Mouse (Mus musculus) limb, embryonic 14.5 days (tissue): ENCODE results near the gene Zfp865. TPM values are rescaled to one million over a fixed set of nuclear protein-coding genes. Genes with fewer than 3 reads are reported as not detected.

ENCODE experiments used
- ATAC-seq: fragments of 200-750 bp; cut with Nextera tagmentation; 2 replicates; pipeline ENCODE4 v1.8.0; 2017; ENCODE audit warnings: low read depth, moderate number of reproducible peaks, moderate TSS enrichment; ENCODE audit not compliant: low FRiP score
- DNase-seq: peaks from one replicate; pipeline ENCODE4 v3.0.0-alpha.2; 2015; ENCODE audit warnings: low spot score
- H3K27ac ChIP-seq: fragments of 300-500 bp; sonication (generic); replicated peaks from 2 replicates; pipeline ENCODE4 v1.5.1; 2014; ENCODE audit warnings: low read depth, mild to moderate bottlenecking, low read length, moderate library complexity, mixed read lengths
- H3K27me3 ChIP-seq: fragments of 300-500 bp; sonication (generic); 2 replicates; pipeline ENCODE4 v1.6.1; 2014; ENCODE audit warnings: low read length, mixed read lengths; ENCODE audit not compliant: control insufficient read depth, insufficient read depth
- H3K36me3 ChIP-seq: fragments of 300-500 bp; sonication (generic); 2 replicates; pipeline ENCODE4 v1.6.1; 2014; ENCODE audit warnings: mild to moderate bottlenecking, low read length, moderate library complexity, mixed read lengths; ENCODE audit not compliant: control insufficient read depth, insufficient read depth
- H3K4me1 ChIP-seq: fragments of 300-500 bp; sonication (generic); 2 replicates; pipeline ENCODE4 v1.6.1; 2014; ENCODE audit warnings: antibody characterized with exemption, low read length, mixed read lengths; ENCODE audit not compliant: control insufficient read depth, insufficient read depth
- H3K4me2 ChIP-seq: fragments of 300-500 bp; sonication (generic); replicated peaks from 2 replicates; pipeline ENCODE4 v1.6.1; 2014; ENCODE audit warnings: low read depth, mild to moderate bottlenecking, low read length, moderate library complexity; ENCODE audit not compliant: severe bottlenecking
- H3K4me3 ChIP-seq: fragments of 300-500 bp; sonication (generic); replicated peaks from 2 replicates; pipeline ENCODE4 v1.5.1; 2014; ENCODE audit warnings: low read length
- H3K9ac ChIP-seq: fragments of 300-500 bp; sonication (generic); 2 replicates; pipeline ENCODE4 v1.6.1; 2014; ENCODE audit warnings: mild to moderate bottlenecking, low read depth, low read length, moderate library complexity; ENCODE audit not compliant: severe bottlenecking
- H3K9me3 ChIP-seq: fragments of 300-500 bp; sonication (generic); 2 replicates; pipeline ENCODE4 v1.6.1; 2016; ENCODE audit warnings: low read length; ENCODE audit not compliant: control insufficient read depth
- POLR2A ChIP-seq: fragments of 200-500 bp; IDR thresholded peaks from 2 replicates; pipeline ENCODE4 v1.8.0; 2012; ENCODE audit warnings: inconsistent platforms, mild to moderate bottlenecking, moderate library complexity, borderline replicate concordance; ENCODE audit not compliant: insufficient read depth, insufficient read length; ENCODE audit errors: extremely low read depth
- WGBS: fragments of 180-500 bp; shearing (Covaris S2); extraction: QIAGEN DNeasy Blood & Tissue Kit; methylation state at CpG from one replicate; pipeline ENCODE4 v1.1.7; 2014; 5-methylcytosine and 5-hydroxymethylcytosine counted together
- polyA plus RNA-seq, 2 experiments: library from polyadenylated mRNA; depleted of rRNA in 1 of 2; stranded (reverse) in 1 of 2; unstranded in 1 of 2; fragments of >200 nt; fragmentation: Nextera tagmentation in 1 of 2; extraction: Ambion mirVana in 1 of 2; gene quantifications; 2 replicates each; pipeline versions ENCODE4 v1.2.1 to v1.2.3; 2012 to 2014

Gene Zfp865
- polyA plus RNA-seq, 2 experiments: 6.6 to 53.2 TPM

DNA sequence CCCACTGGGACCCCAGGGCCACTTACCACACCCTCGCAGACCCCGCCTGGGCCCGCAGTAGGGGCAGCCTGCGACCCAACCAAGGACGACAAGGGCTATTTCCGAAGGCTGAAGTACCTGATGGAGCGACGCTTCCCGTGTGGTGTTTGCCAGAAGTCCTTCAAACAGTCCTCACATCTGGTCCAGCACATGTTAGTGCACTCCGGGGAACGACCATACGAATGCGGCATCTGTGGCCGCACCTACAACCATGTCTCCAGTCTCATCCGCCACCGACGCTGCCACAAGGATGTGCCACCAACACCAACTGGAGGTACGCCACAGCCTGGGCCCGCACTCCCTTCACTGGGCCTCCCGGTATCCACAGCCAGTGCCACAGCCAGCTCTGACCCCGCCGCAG is 9.4 kb downstream of the Zfp865 start:
- H3K9ac ChIP-seq: no peak overlapping the region
- H3K36me3 ChIP-seq: peaks cover 90% of the 10 kb centered on the region
- no peaks in the 10 kb centered on the region for H3K27me3 ChIP-seq
- ATAC-seq (no peak), DNase-seq (no peak)
- no peak overlapping the region for H3K4me3 ChIP-seq
- no peak overlapping the region for H3K27ac ChIP-seq
- TF ChIP-seq POLR2A: no peak
- no peaks in the 10 kb centered on the region for H3K4me1 ChIP-seq
- 95% methylated on average over 22 of the region's 22 CpGs for WGBS
- H3K4me2 ChIP-seq: no peak overlapping the region
- H3K9me3 ChIP-seq: peaks cover 39% of the 10 kb centered on the region

GRCm38 (mm10) chr7:5029946-5030345 is 9.8 kb downstream of the Zfp865 start:
- H3K27ac ChIP-seq: no peak overlapping the region
- 92% methylated on average over 20 of the region's 21 CpGs for whole genome bisulfite sequencing
- DNase-seq (no peak), ATAC-seq (no peak)
- H3K9ac ChIP-seq: no peak overlapping the region
- peaks cover 90% of the 10 kb centered on the region for H3K36me3 ChIP-seq
- H3K4me2 ChIP-seq: no peak overlapping the region
- TF ChIP-seq POLR2A: no peak
- H3K4me3 ChIP-seq: no peak overlapping the region
- H3K27me3 ChIP-seq: no peaks in the 10 kb centered on the region
- peaks cover 39% of the 10 kb centered on the region for H3K9me3 ChIP-seq
- H3K4me1 ChIP-seq: no peaks in the 10 kb centered on the region

- H3K9me3 ChIP-seq: peaks cover 45% of the 10 kb centered on the region
- no peak overlapping the region for H3K9ac ChIP-seq
- H3K4me2 ChIP-seq: no peak overlapping the region
- WGBS: 83% methylated on average over 56 of the region's 63 CpGs
- ATAC-seq (no peak), DNase-seq (no peak)
- H3K27ac ChIP-seq: no peak overlapping the region
- no peaks in the 10 kb centered on the region for H3K27me3 ChIP-seq
- H3K4me3 ChIP-seq: no peak overlapping the region
- H3K4me1 ChIP-seq: no peaks in the 10 kb centered on the region
- peaks cover 95% of the 10 kb centered on the region for H3K36me3 ChIP-seq
- no peak for TF ChIP-seq POLR2A
Measured at GRCm38 (mm10) chr7:5030554-5031275, 10.5 kb downstream of the Zfp865 start.

- no peak for DNase-seq
- H3K9me3 ChIP-seq: peaks cover 46% of the 10 kb centered on the region
- no peak overlapping the region for H3K9ac ChIP-seq
- ATAC-seq: no peak
- H3K4me2 ChIP-seq: no peak overlapping the region
- no peak for TF ChIP-seq POLR2A
- peaks cover 95% of the 10 kb centered on the region for H3K36me3 ChIP-seq
- no peaks in the 10 kb centered on the region for H3K4me1 ChIP-seq
- 84% methylated on average over 43 of the region's 46 CpGs for WGBS
- H3K27me3 ChIP-seq: no peaks in the 10 kb centered on the region
- H3K4me3 ChIP-seq: no peak overlapping the region
- H3K27ac ChIP-seq: no peak overlapping the region
Measured at GRCm38 (mm10) chr7:5031496-5031895, 11.3 kb downstream of the Zfp865 start.

GRCm38 (mm10) chr7:5033818-5034217 is 13.6 kb downstream of the Zfp865 start, which contains the start of gene 4632433K11Rik:
4632433K11Rik (plus strand) TSS chr7:5034118.
- 92% methylated on average over 3 of the region's 3 CpGs for WGBS
- Histone ChIP-seq H3K9ac (no peak within 1 kb of the TSS), H3K27me3 (no peaks in the 10 kb centered on the region), H3K4me1 (peaks cover 3% of the 10 kb centered on the region; the same call in 1 of the 2 replicates), H3K36me3 (peaks cover 77% of the 10 kb centered on the region), H3K4me2 (no peak within 1 kb of the TSS), H3K9me3 (peaks cover 42% of the 10 kb centered on the region), H3K4me3 (no peak within 1 kb of the TSS), H3K27ac (no peak within 1 kb of the TSS)
- no peak for TF ChIP-seq POLR2A
- DNase-seq (no peak), ATAC-seq (no peak)
